Mouse (Mus musculus) kidney, postnatal 14 days (tissue): Measurements from ENCODE around the gene Nup210l.
"Not testable (repeated sequence)": the region's sequence is repeated elsewhere in the genome, so short reads cannot be mapped to it uniquely, and the experiment has no call there.

Experiments used
- DNase-seq: peaks from one replicate; pipeline ENCODE4 v3.0.0; 2022; ENCODE audit warnings: mixed read lengths

Nup210l gene

DNA sequence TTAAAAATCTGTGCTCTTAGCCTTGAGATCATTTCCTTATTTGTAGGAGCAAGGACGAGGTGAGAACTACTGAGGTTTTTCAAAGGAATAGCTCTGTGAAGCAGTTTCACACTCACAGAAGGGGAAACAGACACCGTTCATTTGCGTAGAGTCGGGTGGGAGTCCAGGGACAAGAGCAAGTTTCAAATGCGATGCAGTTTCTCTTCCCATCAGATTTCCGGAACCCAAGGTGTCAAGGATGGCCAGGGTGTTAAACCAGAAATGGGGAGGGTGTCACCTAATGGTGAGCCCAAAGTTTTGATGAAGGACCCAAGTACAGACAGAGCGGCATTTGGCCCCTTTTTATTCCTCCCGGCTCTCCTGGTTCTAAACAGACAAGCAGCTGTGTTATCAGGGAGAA is 127.1 kb downstream of the Nup210l start:
- DNase-seq, result no peak

- peak; percentile 97 for DNase-seq
These were observed 127.8 kb downstream of the Nup210l start, which contains the start of gene Jtb for GRCm38 (mm10) chr3:90231507-90232333. Jtb (plus strand) TSS chr3:90231597.

GRCm38 (mm10) chr3:90241251-90241650 is 137.3 kb downstream of the Nup210l start:
- DNase-seq, result peak; percentile 37

- DNase-seq, result no peak
These were observed 137.9 kb downstream of the Nup210l start for GRCm38 (mm10) chr3:90241669-90242358.

DNA sequence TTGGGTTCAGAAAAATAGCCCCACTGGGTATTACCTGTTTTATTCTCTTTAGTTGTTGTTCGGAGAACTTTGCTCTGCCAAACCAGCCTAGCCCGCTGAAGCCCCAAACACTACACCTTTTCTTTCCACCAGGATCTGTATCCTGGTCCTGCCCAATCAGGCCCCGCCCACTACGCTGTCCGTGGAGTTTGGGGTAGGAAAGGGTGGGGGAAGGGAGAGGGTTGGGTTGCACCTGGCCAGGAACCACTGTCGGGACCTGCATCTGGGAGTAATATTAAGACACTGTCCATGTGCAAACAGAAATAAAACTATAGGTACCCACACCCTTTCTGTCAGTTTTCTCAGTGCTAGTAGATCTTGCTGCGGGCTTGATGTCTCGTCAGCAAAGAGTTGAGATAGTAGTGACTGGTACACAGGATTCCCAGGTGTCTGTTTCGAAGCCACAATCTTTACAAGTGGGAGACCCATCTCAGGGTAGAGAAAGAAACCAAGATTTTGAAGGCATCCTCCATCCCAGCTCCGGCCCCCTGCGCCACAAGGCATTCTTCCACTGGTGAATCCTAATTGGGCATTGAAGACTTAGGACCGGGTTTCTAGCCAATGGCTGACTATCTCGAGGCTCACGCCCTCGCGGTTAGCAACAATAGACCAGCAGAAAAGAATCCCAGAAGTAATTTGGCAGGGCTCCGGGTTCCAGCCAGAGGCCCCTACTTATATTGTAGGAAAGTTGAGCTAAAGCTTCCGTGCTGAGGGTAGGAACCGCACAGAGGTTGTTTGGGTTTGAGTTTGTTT is 139.2 kb downstream of the Nup210l start, which contains the start of gene Creb3l4:
Gene Creb3l4 (minus strand): TSS at position 529 of the 792 bp plus-strand sequence.
- DNase-seq, result peak; percentile 63

DNA sequence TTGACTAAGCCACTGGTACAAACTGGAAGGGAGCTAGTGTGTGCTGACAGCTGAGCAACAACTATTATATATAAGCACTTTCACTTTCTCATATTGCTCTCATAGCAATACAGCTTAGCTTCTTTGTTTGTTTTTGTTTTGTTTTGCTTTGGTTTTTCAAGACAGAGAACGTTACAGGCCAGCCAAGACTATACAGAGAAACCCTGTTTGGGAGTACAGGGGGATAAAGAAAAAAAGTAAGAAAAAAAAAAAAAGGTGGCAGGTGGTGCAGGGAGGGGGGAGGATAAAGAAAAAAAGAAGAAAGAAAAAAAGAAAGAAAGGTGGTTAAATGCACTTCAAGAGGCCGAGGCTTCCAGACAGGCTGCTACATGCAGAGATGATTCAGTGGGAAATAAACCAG is 141.5 kb downstream of the Nup210l start:
- no peak for DNase-seq

GRCm38 (mm10) chr3:90247630-90247959 is 143.7 kb downstream of the Nup210l start:
- DNase-seq, result no peak

DNA sequence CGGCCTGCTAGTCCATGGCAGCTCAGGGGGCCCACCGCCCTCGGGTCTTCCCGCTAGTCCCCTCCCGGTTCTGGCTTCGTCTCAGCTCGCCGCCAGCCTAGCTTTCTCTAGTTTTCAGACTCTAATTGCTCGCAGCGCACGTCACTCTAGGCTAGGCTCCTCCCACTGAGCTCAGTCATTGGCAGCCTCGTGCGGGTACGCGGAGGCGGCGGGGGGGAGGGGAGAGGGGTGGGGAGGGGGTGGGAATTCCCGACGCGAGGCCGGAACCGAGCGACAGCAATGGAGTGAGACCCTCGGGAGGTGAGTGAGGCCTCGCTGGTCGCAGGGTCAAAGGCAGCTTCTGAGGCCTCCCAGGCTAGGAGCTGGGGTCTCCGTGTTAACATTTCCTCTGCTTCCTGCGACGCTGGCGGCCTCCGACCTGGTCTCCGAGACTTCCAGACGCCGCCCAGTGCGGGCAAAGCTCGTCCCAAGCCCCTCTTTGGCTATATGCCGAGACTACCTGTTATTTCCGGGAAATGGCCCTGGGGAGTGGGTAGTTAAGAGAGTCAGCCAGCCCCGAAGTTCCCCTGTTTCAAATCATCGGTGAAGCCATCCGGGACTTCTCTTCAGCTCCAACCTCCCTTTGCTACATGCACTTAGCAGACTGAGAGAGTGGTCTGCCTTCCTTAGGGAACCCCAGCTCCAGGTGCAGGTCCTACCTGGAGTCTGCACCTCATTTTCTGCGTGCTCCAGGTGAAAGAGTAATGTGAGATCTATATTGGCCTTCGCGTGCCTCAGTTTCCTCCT is 144.2 kb downstream of the Nup210l start, which contains the start of gene Slc39a1:
Gene Slc39a1 (plus strand): TSS at position 213 of the 786 bp plus-strand sequence.
- DNase-seq, result peak; percentile 97

GRCm38 (mm10) chr3:90248746-90249100 is 144.8 kb downstream of the Nup210l start:
- DNase-seq, result peak; percentile 56

GRCm38 (mm10) chr3:90250791-90251190 is 146.9 kb downstream of the Nup210l start:
- DNase-seq, result no peak

- DNase-seq, result not testable (repeated sequence)
These were observed 147.8 kb downstream of the Nup210l start for GRCm38 (mm10) chr3:90251731-90252226.

GRCm38 (mm10) chr3:90252659-90253058 is 148.7 kb downstream of the Nup210l start:
- DNase-seq, result not testable (repeated sequence)

GRCm38 (mm10) chr3:90253174-90253573 is 149.2 kb downstream of the Nup210l start:
- DNase-seq, result not testable (repeated sequence)

DNA sequence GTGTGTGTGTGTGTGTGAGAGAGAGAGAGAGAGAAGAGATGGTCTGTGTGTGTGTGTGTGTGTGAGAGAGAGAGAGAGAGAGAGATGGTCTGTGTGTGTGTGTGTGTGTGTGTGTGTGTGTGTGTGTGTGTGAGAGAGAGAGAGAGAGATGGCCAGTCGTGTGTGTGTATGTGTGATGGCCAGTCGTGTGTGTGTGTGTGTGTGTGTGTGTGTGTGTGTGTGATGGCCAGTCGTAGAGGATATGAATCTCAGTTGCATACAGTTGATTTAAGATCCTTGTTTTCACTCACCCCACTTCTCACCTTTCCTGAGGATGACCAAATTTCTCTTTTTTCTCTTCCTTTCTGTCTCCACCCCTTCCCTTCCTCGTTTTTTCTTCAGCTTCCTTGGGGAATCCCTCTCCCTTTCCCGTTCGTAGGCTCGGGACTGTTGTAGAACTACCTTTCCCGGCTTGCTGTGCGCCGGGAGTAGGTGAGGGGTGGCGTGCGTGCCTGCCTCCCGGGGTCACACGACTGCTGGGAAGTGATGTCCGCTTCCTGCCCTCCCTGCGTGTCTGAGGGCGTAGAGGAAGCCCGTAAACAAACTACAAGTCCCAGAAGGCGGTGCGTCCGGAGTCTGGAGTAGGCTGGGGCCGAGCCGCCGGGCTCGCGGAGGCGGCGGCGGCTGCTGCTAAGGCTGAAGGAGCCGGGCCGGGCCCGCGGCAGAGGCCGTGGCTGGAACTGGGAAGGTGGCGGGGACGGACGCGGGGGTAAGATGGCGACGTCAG is 149.9 kb downstream of the Nup210l start, which contains the start of gene Crtc2:
Gene Crtc2 (plus strand): TSS at position 511 of the 766 bp plus-strand sequence.
- peak; percentile 97 for DNase-seq

- no peak for DNase-seq
These were observed 150.7 kb downstream of the Nup210l start for GRCm38 (mm10) chr3:90254419-90255193.

DNA sequence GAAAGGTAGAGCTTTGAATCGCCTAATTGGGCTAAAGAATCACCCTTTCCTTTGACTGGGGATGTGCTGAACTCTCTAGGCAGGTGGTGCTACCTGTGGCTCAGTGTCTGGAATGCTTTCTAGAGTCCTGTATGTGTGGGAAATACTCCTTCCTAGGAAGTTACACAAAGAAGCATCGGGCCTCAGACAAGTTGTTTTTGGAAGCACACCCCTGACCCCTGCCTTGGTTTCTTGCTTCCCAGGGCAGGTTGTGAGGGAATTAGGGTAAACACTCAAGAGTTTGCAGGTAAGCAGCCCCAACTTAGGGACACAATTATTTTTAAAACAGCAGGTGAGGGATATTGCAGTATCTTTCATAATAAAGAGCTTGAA is 151.2 kb downstream of the Nup210l start:
- no peak for DNase-seq

DNA sequence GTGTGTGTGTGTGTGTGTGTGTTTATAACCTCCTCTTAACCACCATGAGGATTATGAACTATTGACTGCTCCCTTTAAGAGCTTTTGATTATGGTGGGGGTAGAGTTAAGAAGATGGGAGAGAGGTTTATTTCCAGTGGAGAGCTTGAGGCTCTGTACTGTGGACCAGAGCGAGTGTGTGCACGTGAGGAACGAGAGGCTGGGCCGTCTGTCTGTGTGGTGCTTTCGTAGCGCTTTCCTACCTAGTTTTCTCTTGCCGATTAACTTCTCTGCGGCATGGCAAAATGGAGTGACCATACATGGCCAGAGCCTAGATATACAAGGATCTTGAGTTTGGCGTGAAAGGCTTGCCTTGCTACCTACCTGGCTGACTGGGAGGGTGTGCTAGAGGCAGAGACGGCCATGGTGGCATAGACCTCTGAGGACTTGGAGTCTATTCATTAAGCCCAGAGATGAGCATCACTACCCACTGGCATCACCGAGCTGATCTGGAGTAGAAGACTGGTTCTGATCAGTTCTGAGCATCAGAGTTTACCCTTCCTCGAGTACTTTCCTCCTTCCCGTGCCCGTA is 151.9 kb downstream of the Nup210l start:
- DNase-seq, result no peak

- peak; percentile 41 for DNase-seq
These were observed 153.0 kb downstream of the Nup210l start for GRCm38 (mm10) chr3:90256731-90257530.

DNA sequence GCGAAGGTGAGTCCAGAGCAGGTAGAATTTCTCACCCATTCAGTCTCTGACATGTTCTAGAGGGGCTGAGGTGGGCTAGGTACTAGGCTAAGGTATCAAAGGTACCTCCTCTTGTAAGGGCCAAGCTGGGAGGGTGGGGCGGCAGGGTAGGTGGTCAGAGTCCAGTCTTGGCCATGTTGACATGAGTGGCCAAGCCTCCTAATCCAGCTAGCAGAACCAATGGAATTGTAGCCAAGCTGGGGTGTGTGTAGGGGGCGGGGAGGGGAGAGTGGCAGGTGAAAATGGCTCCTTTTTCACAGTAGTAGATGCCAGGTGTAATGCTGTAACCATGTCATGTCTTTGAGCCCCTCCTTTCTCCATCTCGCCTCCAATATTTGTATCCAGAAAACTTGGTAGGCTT is 154.6 kb downstream of the Nup210l start:
- DNase-seq, result peak; percentile 41
